Mouse (Mus musculus): ENCODE results near the gene Ubqln3. TPM values are rescaled to one million over a fixed set of nuclear protein-coding genes. Genes with fewer than 3 reads are reported as not detected.

Ubqln3 gene
- total RNA-seq (2021) = not detected in 2 replicates
- long read RNA-seq = 0 reads

DNA sequence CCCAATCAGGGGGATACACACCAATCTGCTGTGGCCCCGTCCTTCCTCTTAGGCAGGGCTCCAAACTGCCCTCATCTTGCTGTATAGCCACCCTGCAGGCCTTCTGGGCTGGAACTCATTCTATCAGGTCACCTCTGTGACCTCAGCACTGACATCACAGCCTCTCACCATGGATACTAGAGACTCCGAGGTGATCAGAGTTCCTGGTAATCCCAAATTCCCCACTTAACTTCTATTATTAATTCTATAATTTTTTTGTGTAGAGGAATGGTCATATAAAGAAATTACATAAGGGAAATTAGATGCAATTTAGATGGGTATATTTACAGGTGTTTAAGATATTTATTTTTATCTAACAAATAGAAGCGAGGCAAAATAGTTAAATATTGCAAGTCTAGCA, at the start of gene Ubqln3:
Ubqln3 (minus strand) TSS at position 101 of the 400 bp plus-strand sequence.
- DNase-seq = no peak

- DNase-seq = no peak
These were observed 48.2 kb upstream of the Ubqln3 start for GRCm38 (mm10) chr7:104191275-104191674.

GRCm38 (mm10) chr7:104183292-104183691, 40.2 kb upstream of the Ubqln3 start, which contains the start of gene Olfr648:
Olfr648 (minus strand) TSS chr7:104183392.
- no peak for DNase-seq

DNA sequence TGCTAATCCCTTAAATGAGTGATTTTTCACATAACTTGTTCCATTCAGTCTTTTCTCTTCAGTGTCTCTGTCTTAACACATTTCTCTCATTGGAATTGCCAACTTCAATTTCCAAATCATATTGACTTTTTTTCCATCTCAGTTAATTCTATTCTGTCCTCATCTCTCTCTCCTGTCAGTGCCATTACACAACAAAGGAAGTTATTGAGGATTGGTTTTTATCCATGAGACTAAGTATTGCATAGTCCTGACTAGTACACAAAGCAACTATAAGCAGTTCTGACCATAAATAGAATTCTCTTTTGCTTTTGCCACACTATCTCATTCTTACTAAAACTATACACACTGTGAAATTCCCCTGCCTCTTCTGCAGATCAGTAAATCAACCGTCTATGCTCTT, 36.0 kb upstream of the Ubqln3 start:
- no peak for DNase-seq

GRCm38 (mm10) chr7:104178422-104179054, 35.5 kb upstream of the Ubqln3 start:
- DNase-seq = no peak

GRCm38 (mm10) chr7:104175085-104175484, 32.0 kb upstream of the Ubqln3 start:
- no peak for DNase-seq

- no peak for DNase-seq
These were observed 26.6 kb upstream of the Ubqln3 start for GRCm38 (mm10) chr7:104169634-104170204.

- DNase-seq = no peak
These were observed 24.0 kb upstream of the Ubqln3 start for GRCm38 (mm10) chr7:104167105-104167504.

DNA sequence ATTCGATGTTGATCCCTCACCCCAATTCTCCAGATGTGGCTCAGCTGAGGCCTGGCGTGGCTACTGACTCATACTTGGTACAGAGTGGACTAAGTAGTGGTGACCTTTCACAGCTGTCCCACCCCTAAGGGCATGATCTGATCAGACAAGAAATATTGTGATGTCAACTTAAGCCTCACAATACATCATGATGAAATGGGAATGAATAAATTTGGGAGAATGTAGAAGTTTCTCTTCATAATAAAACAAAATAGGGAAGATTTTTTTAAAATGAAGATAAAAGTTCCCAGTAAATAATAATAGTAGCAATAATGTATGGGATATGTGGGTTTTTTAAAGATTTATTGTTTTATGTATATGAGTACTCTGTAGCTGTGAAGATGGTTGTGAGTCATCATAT, 7.4 kb upstream of the Ubqln3 start, which contains the start of gene Ubqlnl:
Ubqlnl (minus strand) TSS at position 101 of the 400 bp plus-strand sequence.
- DNase-seq = no peak

GRCm38 (mm10) chr7:104137305-104137704, 5.8 kb downstream of the Ubqln3 start, which contains the start of gene Olfr643:
Olfr643 (minus strand) TSS chr7:104137405.
- no peak for DNase-seq

DNA sequence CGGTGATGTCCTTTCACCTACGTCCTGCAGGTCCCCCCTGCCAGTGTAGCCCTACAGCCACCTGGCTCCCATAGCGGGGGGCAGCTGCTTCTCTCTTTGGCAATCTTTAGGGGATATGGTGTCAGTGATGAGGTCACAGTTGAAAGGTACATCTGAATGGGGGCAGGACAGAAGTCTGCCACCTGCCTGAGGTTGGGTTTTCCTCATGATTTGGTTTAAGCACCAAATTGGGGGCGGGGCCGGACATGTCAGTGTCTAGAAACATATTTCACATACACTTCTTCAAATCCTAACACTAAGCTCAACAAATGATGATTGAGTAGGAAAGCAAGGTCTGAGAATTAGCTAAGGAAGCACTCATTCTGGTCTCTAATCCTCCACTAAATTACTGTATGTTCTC, 13.4 kb downstream of the Ubqln3 start, which contains the start of gene Ubqln5:
Ubqln5 (minus strand) TSS at position 101 of the 400 bp plus-strand sequence.
- no peak for DNase-seq

GRCm38 (mm10) chr7:104104757-104104972, 38.4 kb downstream of the Ubqln3 start, which contains the start of gene Olfr646:
Olfr646 (plus strand) TSS chr7:104104873.
- no peak for DNase-seq

DNA sequence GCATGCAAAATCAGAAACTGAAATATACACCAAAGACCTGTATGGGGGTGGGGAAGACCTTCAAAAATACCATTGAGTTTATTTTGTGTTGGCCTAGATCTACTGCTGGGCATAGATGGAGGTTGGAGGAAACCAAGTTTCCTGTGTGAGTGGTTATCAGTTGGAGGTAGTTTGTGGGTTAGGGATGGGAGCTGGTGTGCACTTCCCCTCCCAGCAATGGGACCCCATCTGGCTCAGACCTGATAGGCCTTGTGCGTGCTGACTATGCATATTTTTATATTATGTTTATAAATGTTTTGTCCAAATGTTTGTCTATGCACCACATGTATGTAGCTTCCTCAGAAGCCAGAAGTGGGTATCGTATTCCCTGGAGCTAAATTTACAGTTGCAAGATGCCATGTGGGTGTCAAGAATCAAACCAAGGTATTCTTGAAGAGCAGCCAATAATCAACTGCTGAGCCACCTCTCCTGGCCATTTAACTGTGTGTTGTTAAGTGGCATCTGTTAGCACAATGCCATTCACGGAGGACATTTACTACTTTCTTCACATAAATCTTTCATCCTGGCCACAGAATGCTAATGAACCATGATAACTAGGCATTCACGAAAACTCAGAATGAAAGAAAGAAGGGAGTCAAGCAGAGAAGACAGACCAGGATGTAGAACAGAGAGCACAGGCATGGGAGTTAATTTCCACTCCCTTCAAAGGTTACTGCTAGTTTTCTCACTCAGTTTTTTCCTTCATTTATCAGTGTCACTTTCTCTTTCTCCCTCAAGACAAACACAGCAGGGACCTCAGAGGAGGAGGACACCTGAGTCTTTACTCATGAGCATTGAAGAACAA, 38.9 kb downstream of the Ubqln3 start:
- no peak for DNase-seq

Other genes starting within 250 kb of the Ubqln3 start
- gene Olfr64, start 248.8 kb downstream of the Ubqln3 start, total RNA-seq (2021) = not detected in 2 replicates
- not detected in 2 replicates for gene Olfr65, start 239.8 kb downstream of the Ubqln3 start, total RNA-seq (2021)
- gene Olfr631, start 214.5 kb downstream of the Ubqln3 start, total RNA-seq (2021) = not detected in 2 replicates
- gene Olfr632, start 208.9 kb downstream of the Ubqln3 start, total RNA-seq (2021) = not detected in 2 replicates
- gene Olfr633, start 198.8 kb downstream of the Ubqln3 start, total RNA-seq (2021) = not detected in 2 replicates
- 0.06 TPM in 1 of 2 replicates, not detected in the other for gene Olfr635, start 172.1 kb downstream of the Ubqln3 start, total RNA-seq (2021)
- gene Olfr638, start 144.5 kb downstream of the Ubqln3 start, total RNA-seq (2021) = not detected in 2 replicates
- gene Olfr639, start 126.0 kb downstream of the Ubqln3 start, total RNA-seq (2021) = 0.06 TPM in 1 of 2 replicates, not detected in the other
- not detected in 2 replicates for gene Olfr640, start 117.7 kb downstream of the Ubqln3 start, total RNA-seq (2021)
- not detected in 2 replicates for gene Olfr641, start 107.8 kb downstream of the Ubqln3 start, total RNA-seq (2021)
- gene Olfr642, start 90.6 kb downstream of the Ubqln3 start, total RNA-seq (2021) = not detected in 2 replicates
- not detected in 2 replicates for gene 4930516K23Rik, start 81.8 kb downstream of the Ubqln3 start, total RNA-seq (2021)
- not detected in 2 replicates for gene Olfr644, start 71.4 kb downstream of the Ubqln3 start, total RNA-seq (2021)
- not detected in 2 replicates for gene Olfr645, start 57.8 kb downstream of the Ubqln3 start, total RNA-seq (2021)
- gene Olfr646, start 38.4 kb downstream of the Ubqln3 start, total RNA-seq (2021) = not detected in 2 replicates
- gene Ubqln5, start 13.5 kb downstream of the Ubqln3 start, total RNA-seq (2021) = not detected in 2 replicates
- not detected in 2 replicates for gene Olfr643, start 5.9 kb downstream of the Ubqln3 start, total RNA-seq (2021)
- not detected in 2 replicates for gene Ubqlnl, start 7.3 kb upstream of the Ubqln3 start, total RNA-seq (2021)
- not detected in 2 replicates for gene Olfm5, start 21.6 kb upstream of the Ubqln3 start, total RNA-seq (2021)
- not detected in 2 replicates for gene Olfr648, start 40.1 kb upstream of the Ubqln3 start, total RNA-seq (2021)
- not detected in 2 replicates for gene Olfr649, start 52.7 kb upstream of the Ubqln3 start, total RNA-seq (2021)
- gene Trim6, start 75.5 kb upstream of the Ubqln3 start, total RNA-seq (2021) = 0.48 and 1.2 TPM in 2 replicates
- gene Trim34a, start 101.2 kb upstream of the Ubqln3 start, total RNA-seq (2021) = 7.7 and 12.1 TPM in 2 replicates
- gene Trim5, start 144.8 kb upstream of the Ubqln3 start, total RNA-seq (2021) = 5.7 and 7.3 TPM in 2 replicates
- gene Trim12a, start 172.2 kb upstream of the Ubqln3 start, total RNA-seq (2021) = 15.5 and 24.4 TPM in 2 replicates
- 0.79 and 1.00 TPM in 2 replicates for gene Trim34b, start 186.2 kb upstream of the Ubqln3 start, total RNA-seq (2021)
- gene Trim12c, start 210.1 kb upstream of the Ubqln3 start, total RNA-seq (2021) = 14.2 and 19.2 TPM in 2 replicates
- gene Trim30b, start 226.6 kb upstream of the Ubqln3 start, total RNA-seq (2021) = 0.12 TPM in 1 of 2 replicates, not detected in the other